Mouse (Mus musculus) erythroid progenitor cell, adult 5-6 weeks (primary cell): Measurements from ENCODE around the gene Mrps25. TPM values are rescaled to one million over a fixed set of nuclear protein-coding genes. Genes with fewer than 3 reads are reported as not detected.

ENCODE experiments used
- ATAC-seq: replicated peaks from 2 replicates; pipeline ENCODE4 v1.8.0; 2016; ENCODE audit warnings: moderate number of reproducible peaks, mild to moderate bottlenecking, moderate TSS enrichment, inconsistent platforms; ENCODE audit not compliant: poor library complexity, low FRiP score, severe bottlenecking
- total RNA-seq, 2 experiments: library from RNA; stranded (forward) in 1 of 2; stranded (reverse) in 1 of 2; fragments of 150-400 nt in 1 of 2; fragments of 186-747, 209-891 nt in 1 of 2; gene quantifications; 2 replicates each; pipeline versions ENCODE4 v1.2.3 to v1.2.4; 2015 to 2017; ENCODE audit warnings: low replicate concordance in 2 of 2

Gene Mrps25
- total RNA-seq (2015; ENCODE audit: low replicate concordance) (4.2 and 20.2 TPM in 2 replicates), total RNA-seq (2017; ENCODE audit: low replicate concordance) (6.9 and 17.2 TPM in 2 replicates)

DNA sequence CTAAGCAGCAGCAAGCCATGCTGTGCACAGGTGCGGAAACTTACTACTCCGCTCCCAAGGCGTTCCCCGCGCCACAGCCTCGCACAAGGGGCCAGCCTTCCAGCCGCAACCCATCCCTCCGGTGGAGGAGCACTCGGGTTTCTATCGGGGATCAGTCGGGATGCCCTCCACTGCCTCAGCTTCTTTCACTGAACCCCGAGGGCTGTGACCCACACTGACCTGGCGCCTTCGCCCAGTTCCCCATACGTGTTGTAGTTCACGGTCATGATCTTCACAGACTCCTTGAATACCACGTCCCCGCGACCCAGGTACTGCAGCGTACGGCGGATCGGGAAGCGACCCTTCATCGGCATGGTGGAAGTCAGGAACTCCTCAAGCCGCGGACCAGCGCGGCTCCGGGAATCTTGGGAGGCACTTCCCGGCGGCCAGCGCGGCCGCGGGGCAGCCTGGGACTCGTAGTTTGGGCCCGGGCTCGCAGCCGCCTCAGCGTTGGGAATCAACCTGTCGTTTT, at the start of gene Mrps25:
TSS of gene Mrps25 (minus strand) at position 413 of the 511 bp plus-strand sequence.
- peak; percentile 92 for ATAC-seq

DNA sequence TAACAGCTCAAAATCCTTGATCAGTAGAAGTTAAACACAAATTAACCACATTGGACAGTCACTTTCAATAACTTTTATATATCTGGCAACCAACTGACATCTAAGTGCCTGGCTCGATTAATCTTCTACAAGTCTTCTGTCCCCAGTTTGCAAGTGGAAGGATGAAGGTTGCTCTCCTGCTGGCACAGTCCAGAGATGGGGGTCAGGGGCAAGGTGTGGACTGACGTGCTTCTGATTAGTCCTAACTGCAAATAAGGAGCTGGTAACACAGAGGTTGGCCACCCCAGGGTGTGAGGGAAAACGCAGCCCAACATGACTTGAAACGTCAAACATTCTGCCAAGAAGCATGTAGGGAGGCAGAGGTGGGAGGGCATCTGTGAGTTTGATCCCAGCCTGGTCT, 47.9 kb upstream of the Mrps25 start:
- ATAC-seq = no peak

DNA sequence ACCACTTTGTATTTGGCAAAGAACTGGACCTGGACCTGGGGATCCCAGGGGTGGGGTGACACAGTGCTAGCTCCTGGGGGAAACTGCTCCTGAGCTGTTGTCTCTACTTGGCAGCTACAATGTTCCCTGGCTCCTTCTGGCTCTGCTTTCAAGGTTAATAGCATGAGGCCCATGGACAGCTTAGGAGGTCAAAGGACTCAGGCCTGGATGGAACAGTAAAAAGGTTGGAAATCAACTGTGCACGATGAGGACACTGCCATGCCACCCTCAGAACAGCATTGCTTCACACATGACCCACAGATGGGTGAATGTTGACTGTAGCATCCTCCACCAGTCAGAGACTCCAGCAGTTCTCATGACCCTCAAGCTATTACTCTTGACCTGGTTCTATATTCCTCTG, 47.5 kb upstream of the Mrps25 start:
- ATAC-seq = no peak

DNA sequence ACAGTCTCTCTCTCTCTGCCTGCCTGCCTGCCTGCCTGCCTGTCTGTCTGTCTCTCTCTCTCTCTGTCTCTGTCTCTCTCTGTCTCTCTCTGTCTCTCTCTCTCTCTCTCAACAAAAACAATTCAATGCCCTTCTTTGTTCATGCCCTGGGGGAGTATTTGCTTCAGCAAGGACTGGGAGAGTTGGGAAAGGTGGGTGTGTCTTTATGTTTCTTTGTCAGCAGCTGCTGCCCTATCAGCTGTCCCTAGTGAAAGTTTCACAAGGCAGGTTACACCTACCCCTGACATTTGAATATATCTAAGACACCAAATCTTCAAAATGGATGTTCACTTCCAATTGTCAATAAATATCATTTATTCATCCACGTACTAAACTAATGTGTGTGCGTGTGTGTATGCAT, 45.8 kb upstream of the Mrps25 start:
- ATAC-seq = no peak

DNA sequence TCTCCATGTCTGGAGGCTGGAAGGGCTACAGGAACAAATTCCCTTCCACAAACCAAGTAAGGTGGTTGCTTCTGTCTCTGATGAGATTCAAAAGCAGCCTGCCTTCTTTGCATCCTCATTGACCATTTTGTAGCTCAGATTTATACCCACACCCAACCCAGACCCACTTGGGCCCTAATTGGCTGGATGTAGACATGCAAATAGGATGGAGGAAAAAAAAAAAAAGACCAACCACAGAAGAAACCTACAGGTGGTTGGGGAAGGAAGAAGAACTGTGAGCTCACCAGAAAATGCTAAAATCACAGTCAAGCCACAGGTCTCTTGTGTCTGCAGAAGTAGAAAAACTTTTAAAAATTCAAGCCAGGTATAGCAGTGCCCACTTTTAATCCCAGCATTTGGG, 45.3 kb upstream of the Mrps25 start:
- ATAC-seq = no peak

DNA sequence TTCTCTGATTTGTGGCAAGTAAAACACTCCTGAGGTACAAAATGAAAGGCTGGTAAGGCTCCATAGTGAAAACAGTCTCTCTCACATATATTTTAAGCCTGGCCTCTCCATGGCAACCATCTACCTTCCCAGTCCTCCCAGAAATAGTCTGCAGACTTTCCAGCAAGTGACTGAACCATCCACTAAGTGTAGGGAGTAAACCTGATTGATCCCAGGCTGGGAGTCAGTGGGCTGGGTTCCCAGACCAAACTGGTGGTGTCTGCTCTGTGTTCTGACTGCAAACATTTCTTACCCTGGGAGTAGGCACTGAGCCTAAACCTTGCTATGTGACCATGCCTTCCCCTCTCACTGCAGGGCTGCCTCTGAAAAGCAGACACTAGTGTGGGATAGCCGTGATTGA, 41.1 kb upstream of the Mrps25 start:
- ATAC-seq = no peak

DNA sequence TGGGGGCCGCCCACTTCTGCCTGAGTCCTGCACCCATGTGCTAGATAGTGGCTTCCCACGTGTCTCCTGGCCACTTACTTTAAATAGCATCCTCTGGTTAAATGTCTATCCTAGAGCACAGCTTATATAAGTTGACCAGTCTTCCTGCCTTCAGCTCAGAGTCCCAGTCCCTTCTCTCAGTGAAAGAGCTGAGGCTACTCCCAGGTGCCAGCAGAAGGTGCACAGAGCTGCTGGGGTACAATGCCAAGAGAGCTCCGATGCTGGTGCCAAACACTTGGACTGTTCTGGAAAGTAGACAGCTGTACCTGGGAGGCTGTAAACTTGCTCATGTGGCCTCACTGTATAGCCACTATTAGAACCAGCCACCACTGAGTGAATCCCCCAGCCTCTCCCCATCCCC, 38.2 kb upstream of the Mrps25 start:
- ATAC-seq = no peak

DNA sequence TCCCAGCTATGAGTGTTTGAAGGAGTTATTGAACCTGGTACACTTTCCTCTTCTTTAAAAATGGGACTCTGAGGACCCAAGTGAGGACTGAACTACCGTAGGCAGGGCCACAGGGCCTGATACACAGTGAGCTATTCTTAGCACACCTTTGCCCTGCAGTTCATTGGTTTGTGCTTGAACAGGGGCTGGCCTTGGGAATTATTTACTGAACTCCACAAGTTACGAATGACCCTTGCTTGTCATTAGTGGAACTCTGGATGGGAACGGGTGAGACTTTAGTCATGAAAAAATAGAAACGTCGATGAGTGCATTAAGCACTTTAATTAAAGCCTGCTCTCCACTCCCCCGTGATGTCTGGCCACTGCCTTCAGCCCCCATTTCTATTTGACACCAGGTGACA, 37.8 kb upstream of the Mrps25 start:
- no peak for ATAC-seq

DNA sequence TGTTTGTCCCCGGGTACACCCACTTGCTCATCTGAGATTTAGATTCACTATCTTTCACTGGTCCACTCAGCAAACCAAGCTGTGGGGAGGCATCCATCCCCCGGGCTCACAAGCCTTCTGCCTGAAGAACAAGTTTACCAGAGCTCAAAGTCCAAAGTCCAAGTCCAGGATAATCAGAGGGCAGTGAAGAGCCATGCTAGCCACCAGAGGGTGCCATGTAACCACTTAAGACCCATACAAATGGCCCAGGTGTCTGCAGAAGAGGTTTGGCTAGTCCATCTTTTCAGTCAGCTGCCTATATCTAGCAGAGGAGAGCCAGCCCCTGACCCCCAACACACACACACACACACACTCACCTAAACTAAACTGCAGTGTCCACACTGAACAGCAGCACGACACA, 35.6 kb upstream of the Mrps25 start:
- no peak for ATAC-seq

DNA sequence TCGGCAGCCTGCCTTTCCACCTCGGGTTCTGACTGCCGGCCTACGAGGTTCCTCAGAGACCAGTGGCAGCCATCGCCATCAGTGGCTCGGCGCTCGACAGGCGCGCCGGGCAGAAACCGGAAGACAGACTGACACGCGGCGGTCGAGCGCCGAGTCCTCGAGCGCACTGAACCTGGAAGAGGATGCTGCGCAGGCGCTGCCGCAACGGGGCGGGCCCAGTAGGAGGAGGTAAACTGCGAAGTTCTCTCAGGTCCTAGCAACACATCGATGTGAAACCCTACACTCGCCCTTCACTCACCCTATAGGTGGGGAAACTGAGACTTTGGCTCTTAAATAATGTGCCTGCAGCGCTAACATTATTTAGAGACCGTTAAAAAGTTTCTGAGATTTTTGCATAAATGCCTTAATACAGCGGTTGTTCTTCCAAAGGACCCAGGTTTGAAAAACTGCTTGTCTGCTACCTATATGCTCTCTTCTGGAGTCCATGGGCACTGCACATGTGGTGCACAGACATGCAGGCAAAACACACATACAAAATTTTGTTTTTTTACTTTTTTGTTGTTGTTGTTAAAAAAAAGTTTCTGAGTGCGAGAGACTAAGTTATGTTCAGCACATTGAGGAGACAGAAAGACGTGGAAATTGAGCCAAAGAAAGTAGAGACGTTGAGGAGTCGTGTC, 31.1 kb upstream of the Mrps25 start, which contains the start of gene Rbsn:
TSS of gene Rbsn (minus strand) at position 153 of the 677 bp plus-strand sequence.
- peak; percentile 97 for ATAC-seq

DNA sequence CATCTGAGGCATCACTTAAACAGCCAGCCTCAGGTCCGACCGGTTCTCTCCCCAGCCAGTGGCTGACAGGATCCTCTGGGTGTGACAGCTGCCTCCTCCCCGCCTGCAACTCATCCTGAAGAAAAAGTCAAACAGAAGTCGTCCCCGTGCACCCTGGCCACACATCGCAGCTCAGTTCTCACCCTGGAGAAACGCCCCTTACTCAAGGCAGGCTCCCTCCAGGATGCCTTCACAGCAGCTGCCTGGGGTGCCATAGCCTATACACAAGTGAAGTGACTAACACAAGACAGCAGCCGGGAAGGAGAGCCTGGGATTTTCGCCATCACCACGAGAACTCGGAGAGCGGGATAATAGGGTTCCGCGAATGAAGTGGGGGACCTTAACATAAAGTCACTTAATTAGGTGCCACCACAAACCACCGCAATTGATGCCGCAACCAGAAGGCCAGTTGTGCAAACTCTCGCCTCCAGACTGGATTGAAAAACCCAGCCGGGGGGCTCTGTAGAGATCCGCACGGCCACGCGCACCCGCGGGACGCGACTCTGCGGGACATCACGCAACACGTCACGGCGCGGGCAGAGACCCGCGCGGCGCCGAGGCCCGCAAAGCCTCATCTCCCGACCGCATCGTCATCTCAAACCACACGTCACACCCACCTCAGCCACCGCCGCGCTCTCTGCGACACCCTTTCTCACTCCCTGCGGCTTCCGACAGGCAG, 30.4 kb upstream of the Mrps25 start:
- ATAC-seq = peak; percentile 77

DNA sequence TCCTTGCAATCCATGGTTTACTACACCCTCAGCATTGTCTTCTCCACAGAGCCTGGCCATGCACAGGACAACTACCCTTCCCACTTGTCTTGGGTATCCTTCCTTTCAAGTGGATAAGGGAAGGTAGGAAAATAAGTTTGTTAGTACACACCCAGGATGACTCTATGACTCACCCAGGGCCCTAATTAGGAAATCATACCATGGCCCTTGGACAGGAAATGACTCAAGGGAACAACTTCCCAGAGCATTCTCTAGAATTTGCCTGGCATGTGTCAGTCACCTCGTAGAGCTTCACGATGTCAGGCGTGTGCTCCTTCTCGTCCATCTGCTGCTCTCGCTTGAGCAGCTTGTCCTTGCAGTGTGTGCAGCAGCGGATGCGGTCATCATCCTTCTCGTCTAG, 15.6 kb upstream of the Mrps25 start:
- ATAC-seq = no peak

DNA sequence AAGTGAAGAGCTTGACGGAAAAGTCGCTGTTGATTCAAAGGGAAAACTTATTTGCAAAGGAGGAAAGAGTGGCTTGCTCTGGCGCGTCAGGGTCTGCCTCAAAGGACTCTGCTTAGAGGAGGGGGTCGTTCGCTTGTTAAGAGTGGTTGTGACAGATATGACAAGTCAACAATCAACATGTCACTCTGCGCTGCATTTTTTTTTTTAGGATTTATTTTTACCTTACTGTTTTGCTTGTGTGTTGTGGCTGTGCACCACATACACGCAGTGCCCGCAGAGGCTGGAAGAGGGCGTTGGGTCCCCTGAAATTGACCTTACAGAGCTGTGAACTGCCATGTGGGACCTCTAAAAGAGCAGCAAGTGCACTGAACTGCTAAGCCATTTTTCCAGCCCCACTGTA, 345 bp upstream of the Mrps25 start:
- peak; percentile 50; the same call in 1 of the 2 replicates for ATAC-seq

DNA sequence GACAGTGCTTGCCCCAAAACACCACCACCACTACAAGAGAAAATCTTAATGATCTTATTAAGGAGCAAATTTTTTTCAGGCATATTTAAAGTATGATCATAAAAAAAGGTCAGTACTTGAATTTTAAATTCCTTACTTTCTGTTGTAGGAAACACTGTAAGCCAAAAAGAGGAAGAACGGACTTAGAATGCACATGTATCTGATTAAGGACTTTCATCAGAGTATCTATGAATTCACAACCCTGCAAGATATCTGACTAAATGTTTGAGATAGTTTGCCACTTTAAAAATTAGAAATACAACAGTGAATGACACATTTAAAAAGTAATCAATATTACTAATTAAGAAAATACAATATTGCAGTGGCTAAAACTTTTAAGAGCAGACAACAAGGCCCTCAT, 7.4 kb downstream of the Mrps25 start:
- ATAC-seq = no peak

DNA sequence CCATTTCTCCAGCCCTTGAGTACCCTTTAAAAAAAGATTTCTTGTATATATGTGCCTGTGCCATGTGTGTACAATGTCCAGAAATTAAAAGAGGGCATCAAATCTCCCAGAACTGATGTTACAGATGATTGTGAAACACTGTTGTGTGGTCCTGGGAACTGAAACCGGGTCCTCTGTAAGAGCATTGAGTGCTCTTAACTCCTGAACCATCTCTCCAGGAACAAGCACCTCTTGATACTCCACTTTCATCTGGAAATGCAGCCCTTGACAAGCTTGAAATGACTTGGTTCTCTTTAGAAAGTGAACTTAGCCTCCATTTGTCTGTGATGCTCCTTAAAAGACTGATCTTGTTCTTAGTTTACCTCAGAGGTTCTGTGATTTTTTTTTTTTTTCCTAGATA, 21.1 kb downstream of the Mrps25 start:
- no peak for ATAC-seq

DNA sequence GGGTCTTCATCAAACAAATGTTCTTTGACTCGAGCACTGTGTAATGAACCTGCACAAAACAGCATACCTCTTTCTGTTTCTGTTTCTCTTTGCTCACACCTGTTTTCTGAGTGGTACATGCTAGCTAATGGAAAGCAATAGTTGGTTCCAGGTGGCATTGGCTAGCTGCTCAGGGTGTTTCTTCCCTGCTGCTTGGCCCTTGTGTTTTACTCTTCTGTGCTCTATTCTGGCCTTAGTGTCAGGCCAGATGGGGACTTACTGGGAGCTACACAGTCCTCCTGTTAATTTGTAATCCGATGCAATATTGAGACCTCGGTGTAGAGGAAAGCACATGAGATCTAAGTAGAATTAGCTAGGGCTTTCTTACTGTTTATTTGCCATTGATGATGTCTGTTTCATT, 25.0 kb downstream of the Mrps25 start:
- ATAC-seq = no peak

DNA sequence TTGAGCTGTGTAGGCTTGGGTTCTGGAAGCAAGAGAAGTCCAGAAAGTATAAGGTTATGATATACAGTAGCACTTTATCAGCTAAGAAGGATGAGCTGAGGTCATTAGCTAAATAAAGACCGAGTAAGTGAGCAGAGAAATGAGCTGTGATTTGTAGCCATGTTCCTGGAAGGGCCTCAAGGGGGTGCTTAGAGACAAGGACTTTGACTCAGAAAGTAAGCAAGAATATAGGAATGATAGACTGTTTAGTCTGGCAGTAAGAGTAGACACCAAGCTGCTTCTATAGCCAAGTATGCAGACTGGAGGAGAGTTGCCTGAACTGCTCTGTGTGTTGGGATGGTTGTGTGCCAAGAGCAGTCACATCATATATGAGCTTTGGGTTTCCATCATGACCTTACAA, 30.1 kb downstream of the Mrps25 start:
- no peak for ATAC-seq

DNA sequence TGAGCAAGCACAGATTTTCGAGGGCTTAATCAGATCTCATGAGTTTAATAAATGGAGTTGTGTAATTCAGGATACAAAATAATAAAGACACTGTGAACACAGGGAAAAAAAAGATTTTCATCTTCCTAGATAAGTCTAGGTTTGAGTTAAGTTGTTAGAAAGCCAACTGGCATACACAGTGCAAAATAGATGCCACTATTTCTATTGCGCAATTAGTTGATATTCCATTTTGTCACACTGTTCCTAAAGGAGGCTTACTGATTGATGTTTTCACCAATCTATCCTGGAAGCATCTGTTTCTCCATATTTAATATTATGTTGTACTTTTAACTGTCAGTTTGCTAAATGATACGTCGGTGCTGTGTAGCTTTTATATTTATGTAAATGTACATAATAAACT, 38.0 kb downstream of the Mrps25 start:
- no peak for ATAC-seq

DNA sequence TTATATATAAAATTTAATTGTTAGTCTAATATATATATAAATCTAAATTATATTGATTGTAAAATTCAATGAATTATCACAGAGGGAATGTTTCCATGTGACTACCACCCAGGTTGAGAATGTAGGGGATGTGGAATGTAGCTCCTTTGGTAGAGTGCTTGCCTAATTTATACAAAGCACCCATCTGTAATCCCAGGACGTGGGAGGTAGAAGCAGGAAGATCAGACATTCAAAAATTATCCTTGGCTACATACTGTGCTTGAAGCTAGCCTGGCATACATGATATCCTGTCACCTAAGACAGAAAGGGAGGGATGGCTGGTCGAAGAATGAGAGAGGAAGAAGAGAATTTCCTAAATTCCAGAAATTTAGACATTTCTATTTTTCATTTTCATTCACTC, 47.5 kb downstream of the Mrps25 start:
- ATAC-seq = no peak

DNA sequence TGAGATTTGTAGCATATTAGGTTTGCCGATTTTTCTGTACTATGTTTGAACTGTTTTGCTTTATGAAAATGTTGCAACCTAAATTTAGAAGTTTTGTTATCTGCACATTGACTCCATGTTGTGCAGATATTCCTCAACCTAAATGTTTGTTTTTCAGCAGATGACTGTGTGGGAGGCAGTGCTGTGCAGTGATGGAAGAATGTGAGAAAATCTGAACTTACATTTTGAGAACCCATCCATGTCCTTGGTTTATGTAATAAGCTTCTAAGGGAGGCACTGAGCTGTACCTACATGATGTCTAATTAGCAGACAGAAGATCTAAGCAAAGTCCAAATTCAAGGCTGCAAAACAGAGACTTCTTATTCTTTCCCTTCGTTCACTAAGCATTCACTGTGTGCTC, 50.2 kb downstream of the Mrps25 start:
- ATAC-seq = no peak
